Mouse (Mus musculus) lung, postnatal 10 days (tissue): ENCODE measurements around the gene AI464131.
A peak's percentile ranks its signal among the peaks of the same experiment; 100 is the strongest.

ENCODE experiments used
- DNase-seq: peaks from one replicate; pipeline ENCODE4 v3.0.0; 2021

The AI464131 gene

GRCm38 (mm10) chr4:41502986-41503412, at the start of gene AI464131:
Gene AI464131, minus strand, starts transcription at chr4:41503076.
- DNase-seq, result peak; percentile 100

- DNase-seq, result peak; percentile 85
These were observed 49.7 kb upstream of the AI464131 start for GRCm38 (mm10) chr4:41552529-41552928.

GRCm38 (mm10) chr4:41547086-41547485, 44.2 kb upstream of the AI464131 start:
- DNase-seq, result no peak

- peak; percentile 61 for DNase-seq
These were observed 43.1 kb upstream of the AI464131 start for GRCm38 (mm10) chr4:41545985-41546384.

- DNase-seq, result no peak
These were observed 39.3 kb upstream of the AI464131 start for GRCm38 (mm10) chr4:41542136-41542535.

- peak; percentile 22 for DNase-seq
These were observed 32.0 kb upstream of the AI464131 start for GRCm38 (mm10) chr4:41534866-41535265.

GRCm38 (mm10) chr4:41532420-41532819, 29.5 kb upstream of the AI464131 start:
- DNase-seq, result peak; percentile 36

GRCm38 (mm10) chr4:41527996-41528395, 25.1 kb upstream of the AI464131 start:
- peak; percentile 56 for DNase-seq

- DNase-seq, result no peak
These were observed 24.2 kb upstream of the AI464131 start for GRCm38 (mm10) chr4:41527076-41527475.

GRCm38 (mm10) chr4:41526553-41526952, 23.7 kb upstream of the AI464131 start:
- no peak for DNase-seq

GRCm38 (mm10) chr4:41524829-41525228, 22.0 kb upstream of the AI464131 start:
- DNase-seq, result no peak

GRCm38 (mm10) chr4:41523839-41524238, 21.0 kb upstream of the AI464131 start:
- DNase-seq, result no peak

GRCm38 (mm10) chr4:41522788-41523187, 19.9 kb upstream of the AI464131 start:
- DNase-seq, result peak; percentile 60

GRCm38 (mm10) chr4:41522136-41522535, 19.3 kb upstream of the AI464131 start:
- no peak for DNase-seq

- DNase-seq, result no peak
These were observed 17.8 kb upstream of the AI464131 start for GRCm38 (mm10) chr4:41520641-41521040.

- no peak for DNase-seq
These were observed 16.3 kb upstream of the AI464131 start for GRCm38 (mm10) chr4:41519195-41519594.

GRCm38 (mm10) chr4:41518349-41518748, 15.5 kb upstream of the AI464131 start:
- no peak for DNase-seq

- no peak for DNase-seq
These were observed 14.4 kb upstream of the AI464131 start, which contains the start of gene 1110017D15Rik for GRCm38 (mm10) chr4:41517233-41517632. Gene 1110017D15Rik, minus strand, starts transcription at chr4:41517333.

- DNase-seq, result no peak
These were observed 10.8 kb upstream of the AI464131 start for GRCm38 (mm10) chr4:41513714-41514113.

GRCm38 (mm10) chr4:41513309-41513708, 10.4 kb upstream of the AI464131 start:
- no peak for DNase-seq

- no peak for DNase-seq
These were observed 5.1 kb upstream of the AI464131 start for GRCm38 (mm10) chr4:41507998-41508397.

- DNase-seq, result no peak
These were observed 4.5 kb upstream of the AI464131 start for GRCm38 (mm10) chr4:41507326-41507924.

- peak; percentile 92 for DNase-seq
These were observed 4.0 kb upstream of the AI464131 start for GRCm38 (mm10) chr4:41506906-41507305.

- DNase-seq, result peak; percentile 84
These were observed 3.3 kb upstream of the AI464131 start for GRCm38 (mm10) chr4:41506156-41506555.

- peak; percentile 52 for DNase-seq
These were observed 2.3 kb upstream of the AI464131 start for GRCm38 (mm10) chr4:41505131-41505551.
